Mouse (Mus musculus) liver, adult 2 months (tissue): ENCODE results near the gene Lgals3bp.

ENCODE experiments used
- CTCF ChIP-seq: fragments of 200-500 bp; IDR thresholded peaks from 2 replicates; pipeline ENCODE4 v1.5.1; 2011; ENCODE audit warnings: low read depth, low read length, control low read depth
- POLR2A ChIP-seq: fragments of 200-500 bp; IDR thresholded peaks from 2 replicates; pipeline ENCODE4 v1.6.1; 2011; ENCODE audit warnings: low read length, control low read depth; ENCODE audit not compliant: insufficient read depth; ENCODE audit errors: extremely low read depth

DNA sequence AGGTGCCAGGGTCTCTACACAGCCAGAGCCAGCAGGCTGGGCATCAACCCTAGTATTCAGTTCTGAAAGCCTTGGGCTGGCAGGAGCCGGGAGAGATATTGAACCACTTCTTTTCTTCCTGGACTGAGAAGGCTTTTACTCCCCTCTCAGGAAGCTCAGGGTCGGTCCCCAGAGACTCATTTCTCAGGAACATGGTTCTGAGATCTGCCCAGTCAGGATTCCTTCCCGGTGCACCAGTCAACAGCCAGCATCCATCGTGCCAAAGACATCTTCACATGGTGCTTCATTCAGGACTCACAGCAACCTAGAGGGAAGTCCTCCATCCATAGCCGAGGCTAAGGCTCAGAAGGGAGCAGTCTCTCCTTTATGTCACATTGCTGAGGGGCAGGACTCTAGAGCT, 27.4 kb downstream of the Lgals3bp start:
- no peak for TF ChIP-seq POLR2A
- no peak for TF ChIP-seq CTCF
